Mouse (Mus musculus) limb, embryonic 15.5 days (tissue): Measurements from ENCODE around the gene Naa25. TPM values are rescaled to one million over a fixed set of nuclear protein-coding genes. Genes with fewer than 3 reads are reported as not detected.
A peak's percentile ranks its signal among the peaks of the same experiment; 100 is the strongest.
"Not testable (repeated sequence)": the region's sequence is repeated elsewhere in the genome, so short reads cannot be mapped to it uniquely, and the experiment has no call there.

Experiments
- ATAC-seq: fragments of 200-750 bp; cut with Nextera tagmentation; 2 replicates; pipeline ENCODE4 v1.8.0; 2017; ENCODE audit warnings: low read depth, moderate TSS enrichment; ENCODE audit not compliant: insufficient number of reproducible peaks, low FRiP score, low TSS enrichment
- H3K27ac ChIP-seq: fragments of 300-500 bp; sonication (generic); 2 replicates; pipeline ENCODE4 v1.5.1; 2015; ENCODE audit warnings: moderate library complexity, mild to moderate bottlenecking, inconsistent platforms
- H3K27me3 ChIP-seq: fragments of 300-500 bp; sonication (generic); 2 replicates; pipeline ENCODE4 v1.6.1; 2015; ENCODE audit warnings: inconsistent platforms
- H3K36me3 ChIP-seq: fragments of 300-500 bp; sonication (generic); 2 replicates; pipeline ENCODE4 v1.6.1; 2015; ENCODE audit warnings: inconsistent platforms
- H3K4me1 ChIP-seq: fragments of 300-500 bp; sonication (generic); 2 replicates; pipeline ENCODE4 v1.6.1; 2015; ENCODE audit warnings: inconsistent platforms
- H3K4me2 ChIP-seq: fragments of 300-500 bp; sonication (generic); 2 replicates; pipeline ENCODE4 v1.6.1; 2015; ENCODE audit warnings: mild to moderate bottlenecking, inconsistent platforms
- H3K4me3 ChIP-seq: fragments of 300-500 bp; sonication (generic); 2 replicates; pipeline ENCODE4 v1.5.1; 2015; ENCODE audit warnings: mild to moderate bottlenecking, inconsistent platforms
- H3K9ac ChIP-seq: fragments of 300-500 bp; sonication (generic); 2 replicates; pipeline ENCODE4 v1.6.1; 2015; ENCODE audit warnings: inconsistent platforms
- H3K9me3 ChIP-seq: fragments of 300-500 bp; sonication (generic); 2 replicates; pipeline ENCODE4 v1.6.1; 2016; ENCODE audit warnings: inconsistent platforms
- WGBS: fragments of 180-500 bp; shearing (Covaris S2); methylation state at CpG from one replicate; pipeline ENCODE4 v1.1.7; 2015; 5-methylcytosine and 5-hydroxymethylcytosine counted together
- polyA plus RNA-seq: library from polyadenylated mRNA; unstranded; fragments of >200 nt; fragmentation: Nextera tagmentation; extraction: Ambion mirVana; gene quantifications from 2 replicates; pipeline ENCODE4 v1.2.1, GENCODE M21; 2015

Naa25 gene
- polyA plus RNA-seq, result 42.1 and 47.1 TPM in 2 replicates

GRCm38 (mm10) chr5:121397187-121398145, at the start of gene Naa25:
Naa25 (plus strand) TSS chr5:121397936.
- no peaks in the 10 kb centered on the region for H3K27me3 ChIP-seq
- 9% methylated on average over 53 of the region's 53 CpGs for WGBS
- peaks cover 18% of the 10 kb centered on the region for H3K4me1 ChIP-seq
- H3K9ac ChIP-seq, result peak within 1 kb of the TSS; percentile 78
- H3K4me2 ChIP-seq, result peak within 1 kb of the TSS; percentile 77
- H3K4me3 ChIP-seq, result peak within 1 kb of the TSS; percentile 95
- no peaks in the 10 kb centered on the region for H3K9me3 ChIP-seq
- H3K27ac ChIP-seq, result peak within 1 kb of the TSS; percentile 93
- peak; percentile 95 for ATAC-seq
- H3K36me3 ChIP-seq, result peaks cover 16% of the 10 kb centered on the region

GRCm38 (mm10) chr5:121359229-121359628, 38.5 kb upstream of the Naa25 start:
- ATAC-seq, result no peak
- no peak overlapping the region for H3K9ac ChIP-seq
- H3K27ac ChIP-seq, result no peak overlapping the region
- no peaks in the 10 kb centered on the region for H3K4me1 ChIP-seq
- no peak overlapping the region for H3K4me3 ChIP-seq
- H3K9me3 ChIP-seq, result no peaks in the 10 kb centered on the region
- H3K36me3 ChIP-seq, result peaks cover 98% of the 10 kb centered on the region
- no peak overlapping the region for H3K4me2 ChIP-seq
- WGBS, result 78% methylated on average over 9 of the region's 9 CpGs
- H3K27me3 ChIP-seq, result no peaks in the 10 kb centered on the region

GRCm38 (mm10) chr5:121361696-121362095, 36.0 kb upstream of the Naa25 start:
- H3K4me2 ChIP-seq, result no peak overlapping the region
- 75% methylated on average over 5 of the region's 5 CpGs for WGBS
- H3K36me3 ChIP-seq, result peaks cover 99% of the 10 kb centered on the region
- no peaks in the 10 kb centered on the region for H3K9me3 ChIP-seq
- H3K4me3 ChIP-seq, result no peak overlapping the region
- H3K27me3 ChIP-seq, result no peaks in the 10 kb centered on the region
- no peak overlapping the region for H3K9ac ChIP-seq
- no peak for ATAC-seq
- no peak overlapping the region for H3K27ac ChIP-seq
- no peaks in the 10 kb centered on the region for H3K4me1 ChIP-seq

- H3K4me3 ChIP-seq, result no peak overlapping the region
- no peak for ATAC-seq
- no peaks in the 10 kb centered on the region for H3K4me1 ChIP-seq
- H3K9me3 ChIP-seq, result no peaks in the 10 kb centered on the region
- H3K27ac ChIP-seq, result no peak overlapping the region
- no peaks in the 10 kb centered on the region for H3K27me3 ChIP-seq
- H3K9ac ChIP-seq, result no peak overlapping the region
- 85% methylated on average over 7 of the region's 7 CpGs for WGBS
- no peak overlapping the region for H3K4me2 ChIP-seq
- peaks cover 100% of the 10 kb centered on the region for H3K36me3 ChIP-seq
Observed at GRCm38 (mm10) chr5:121363441-121363840, 34.3 kb upstream of the Naa25 start.

GRCm38 (mm10) chr5:121366449-121367225, 31.1 kb upstream of the Naa25 start:
- WGBS, result 79% methylated on average over 16 of the region's 16 CpGs
- Histone ChIP-seq H3K27ac (no peak overlapping the region), H3K9me3 (no peaks in the 10 kb centered on the region), H3K4me1 (no peaks in the 10 kb centered on the region), H3K9ac (no peak overlapping the region), H3K36me3 (peaks cover 89% of the 10 kb centered on the region), H3K4me3 (no peak overlapping the region), H3K4me2 (no peak overlapping the region), H3K27me3 (no peaks in the 10 kb centered on the region)
- ATAC-seq, result no peak

- Histone ChIP-seq H3K27ac (no peak overlapping the region), H3K36me3 (peaks cover 89% of the 10 kb centered on the region), H3K4me2 (no peak overlapping the region), H3K9ac (no peak overlapping the region), H3K9me3 (no peaks in the 10 kb centered on the region), H3K4me1 (no peaks in the 10 kb centered on the region), H3K4me3 (no peak overlapping the region), H3K27me3 (no peaks in the 10 kb centered on the region)
- peak; percentile 41; the same call in 1 of the 2 replicates for ATAC-seq
- 84% methylated on average over 4 of the region's 4 CpGs for WGBS
Observed at GRCm38 (mm10) chr5:121367255-121367654, 30.5 kb upstream of the Naa25 start.

GRCm38 (mm10) chr5:121371712-121372111, 26.0 kb upstream of the Naa25 start:
- H3K9ac ChIP-seq, result no peak overlapping the region
- H3K4me1 ChIP-seq, result no peaks in the 10 kb centered on the region
- peaks cover 83% of the 10 kb centered on the region for H3K36me3 ChIP-seq
- no peak overlapping the region; the same call in 1 of the 2 replicates for H3K27ac ChIP-seq
- no peak for ATAC-seq
- no peaks in the 10 kb centered on the region for H3K9me3 ChIP-seq
- H3K4me2 ChIP-seq, result no peak overlapping the region
- WGBS, result 93% methylated on average over 6 of the region's 6 CpGs
- no peaks in the 10 kb centered on the region for H3K27me3 ChIP-seq
- H3K4me3 ChIP-seq, result no peak overlapping the region

GRCm38 (mm10) chr5:121374790-121375189, 22.9 kb upstream of the Naa25 start:
- Histone ChIP-seq H3K9me3 (no peaks in the 10 kb centered on the region), H3K27me3 (no peaks in the 10 kb centered on the region), H3K4me1 (no peaks in the 10 kb centered on the region), H3K9ac (no peak overlapping the region), H3K4me3 (no peak overlapping the region), H3K4me2 (no peak overlapping the region), H3K36me3 (peaks cover 85% of the 10 kb centered on the region), H3K27ac (no peak overlapping the region)
- no peak for ATAC-seq
- 90% methylated on average over 3 of the region's 3 CpGs for WGBS

GRCm38 (mm10) chr5:121376972-121377371, 20.8 kb upstream of the Naa25 start:
- H3K36me3 ChIP-seq, result peaks cover 91% of the 10 kb centered on the region
- not testable (repeated sequence) for H3K9ac ChIP-seq, H3K4me2 ChIP-seq, H3K4me1 ChIP-seq, H3K9me3 ChIP-seq, H3K27ac ChIP-seq, H3K27me3 ChIP-seq, ATAC-seq, H3K4me3 ChIP-seq
- WGBS, result 75% methylated on average over 5 of the region's 5 CpGs

- Histone ChIP-seq H3K9me3 (no peaks in the 10 kb centered on the region), H3K9ac (no peak overlapping the region), H3K4me3 (no peak overlapping the region), H3K27me3 (no peaks in the 10 kb centered on the region), H3K27ac (no peak overlapping the region), H3K4me1 (peaks cover 7% of the 10 kb centered on the region), H3K36me3 (peaks cover 78% of the 10 kb centered on the region), H3K4me2 (no peak overlapping the region)
- WGBS, result 91% methylated on average over 13 of the region's 13 CpGs
- no peak for ATAC-seq
Observed at GRCm38 (mm10) chr5:121378678-121379256, 19.0 kb upstream of the Naa25 start.

GRCm38 (mm10) chr5:121380692-121381091, 17.0 kb upstream of the Naa25 start:
- Histone ChIP-seq H3K36me3 (peaks cover 63% of the 10 kb centered on the region), H3K4me1 (peaks cover 16% of the 10 kb centered on the region), H3K27ac (no peak overlapping the region), H3K4me3 (no peak overlapping the region), H3K9ac (no peak overlapping the region), H3K27me3 (no peaks in the 10 kb centered on the region), H3K4me2 (no peak overlapping the region), H3K9me3 (no peaks in the 10 kb centered on the region)
- ATAC-seq, result no peak
- WGBS, result 87% methylated on average over 2 of the region's 2 CpGs
